Mouse (Mus musculus): Measurements from ENCODE around the gene Nodal.

The Nodal gene

GRCm38 (mm10) chr10:61398125-61398524 lies 19.6 kb upstream of the Nodal start:
- in situ Hi-C loops (cut with MboI, MseI), result no loop called here

- in situ Hi-C loops (cut with MboI, MseI), result no loop called here
Measured at GRCm38 (mm10) chr10:61399156-61399734, 18.5 kb upstream of the Nodal start.

- in situ Hi-C loops (cut with MboI, MseI), result no loop called here
Measured at GRCm38 (mm10) chr10:61400407-61400806, 17.4 kb upstream of the Nodal start.

- in situ Hi-C loops (cut with MboI, MseI), result no loop called here
Measured at GRCm38 (mm10) chr10:61402480-61402879, 15.3 kb upstream of the Nodal start.

- in situ Hi-C loops (cut with MboI, MseI), result no loop called here
Measured at GRCm38 (mm10) chr10:61402911-61403310, 14.9 kb upstream of the Nodal start.

- in situ Hi-C loops (cut with MboI, MseI), result no loop called here
Measured at GRCm38 (mm10) chr10:61405958-61406357, 11.8 kb upstream of the Nodal start.

GRCm38 (mm10) chr10:61409776-61410175 lies 8.0 kb upstream of the Nodal start:
- in situ Hi-C loops (cut with MboI, MseI), result loop anchor here (5.0 kb wide), 1 partner anchor 67 kb away; no protein-coding TSS in a partner anchor

- in situ Hi-C loops (cut with MboI, MseI), result loop anchor here (5.0 kb wide), 1 partner anchor 68 kb away; no protein-coding TSS in a partner anchor
Measured at GRCm38 (mm10) chr10:61410193-61410592, 7.6 kb upstream of the Nodal start.

- in situ Hi-C loops (cut with MboI, MseI), result loop anchor here (5.0 kb wide), 1 partner anchor 71 kb away; no protein-coding TSS in a partner anchor
Measured at GRCm38 (mm10) chr10:61412910-61413625, 4.7 kb upstream of the Nodal start.

GRCm38 (mm10) chr10:61415240-61415639 lies 2.5 kb upstream of the Nodal start:
- in situ Hi-C loops (cut with MboI, MseI), result no loop called here

- in situ Hi-C loops (cut with MboI, MseI), result no loop called here
Measured at GRCm38 (mm10) chr10:61415890-61416289, 1.9 kb upstream of the Nodal start.

- in situ Hi-C loops (cut with MboI, MseI), result no loop called here
Measured at GRCm38 (mm10) chr10:61416561-61416960, 1.2 kb upstream of the Nodal start.

GRCm38 (mm10) chr10:61417046-61417445 lies 726 bp upstream of the Nodal start:
- in situ Hi-C loops (cut with MboI, MseI), result no loop called here

- in situ Hi-C loops (cut with MboI, MseI), result no loop called here
Measured at GRCm38 (mm10) chr10:61418131-61418900, 544 bp downstream of the Nodal start.

- in situ Hi-C loops (cut with MboI, MseI), result no loop called here
Measured at GRCm38 (mm10) chr10:61419146-61419545, 1.4 kb downstream of the Nodal start.

- in situ Hi-C loops (cut with MboI, MseI), result no loop called here
Measured at GRCm38 (mm10) chr10:61420011-61420410, 2.2 kb downstream of the Nodal start.

- in situ Hi-C loops (cut with MboI, MseI), result no loop called here
Measured at GRCm38 (mm10) chr10:61422861-61423260, 5.1 kb downstream of the Nodal start.

GRCm38 (mm10) chr10:61423289-61423688 lies 5.5 kb downstream of the Nodal start:
- in situ Hi-C loops (cut with MboI, MseI), result no loop called here

- in situ Hi-C loops (cut with MboI, MseI), result no loop called here
Measured at GRCm38 (mm10) chr10:61424500-61424899, 6.7 kb downstream of the Nodal start.

- in situ Hi-C loops (cut with MboI, MseI), result no loop called here
Measured at GRCm38 (mm10) chr10:61425047-61425446, 7.3 kb downstream of the Nodal start.

- in situ Hi-C loops (cut with MboI, MseI), result no loop called here
Measured at GRCm38 (mm10) chr10:61426251-61426757, 8.5 kb downstream of the Nodal start.

GRCm38 (mm10) chr10:61427951-61428350 lies 10.2 kb downstream of the Nodal start:
- in situ Hi-C loops (cut with MboI, MseI), result no loop called here

All from T-helper 1 cell (primary cell).